Mouse (Mus musculus) limb, embryonic 14.5 days (tissue): Measurements from ENCODE around the gene Rasgef1c. TPM values are rescaled to one million over a fixed set of nuclear protein-coding genes. Genes with fewer than 3 reads are reported as not detected.

Experiments used
- ATAC-seq: fragments of 200-750 bp; cut with Nextera tagmentation; 2 replicates; pipeline ENCODE4 v1.8.0; 2017; ENCODE audit warnings: low read depth, moderate number of reproducible peaks, moderate TSS enrichment; ENCODE audit not compliant: low FRiP score
- DNase-seq: peaks from one replicate; pipeline ENCODE4 v3.0.0-alpha.2; 2015; ENCODE audit warnings: low spot score
- H3K27ac ChIP-seq: fragments of 300-500 bp; sonication (generic); replicated peaks from 2 replicates; pipeline ENCODE4 v1.5.1; 2014; ENCODE audit warnings: low read depth, mild to moderate bottlenecking, low read length, moderate library complexity, mixed read lengths
- H3K27me3 ChIP-seq: fragments of 300-500 bp; sonication (generic); 2 replicates; pipeline ENCODE4 v1.6.1; 2014; ENCODE audit warnings: low read length, mixed read lengths; ENCODE audit not compliant: control insufficient read depth, insufficient read depth
- H3K36me3 ChIP-seq: fragments of 300-500 bp; sonication (generic); 2 replicates; pipeline ENCODE4 v1.6.1; 2014; ENCODE audit warnings: mild to moderate bottlenecking, low read length, moderate library complexity, mixed read lengths; ENCODE audit not compliant: control insufficient read depth, insufficient read depth
- H3K4me1 ChIP-seq: fragments of 300-500 bp; sonication (generic); 2 replicates; pipeline ENCODE4 v1.6.1; 2014; ENCODE audit warnings: antibody characterized with exemption, low read length, mixed read lengths; ENCODE audit not compliant: control insufficient read depth, insufficient read depth
- H3K4me2 ChIP-seq: fragments of 300-500 bp; sonication (generic); replicated peaks from 2 replicates; pipeline ENCODE4 v1.6.1; 2014; ENCODE audit warnings: low read depth, mild to moderate bottlenecking, low read length, moderate library complexity; ENCODE audit not compliant: severe bottlenecking
- H3K4me3 ChIP-seq: fragments of 300-500 bp; sonication (generic); replicated peaks from 2 replicates; pipeline ENCODE4 v1.5.1; 2014; ENCODE audit warnings: low read length
- H3K9ac ChIP-seq: fragments of 300-500 bp; sonication (generic); 2 replicates; pipeline ENCODE4 v1.6.1; 2014; ENCODE audit warnings: mild to moderate bottlenecking, low read depth, low read length, moderate library complexity; ENCODE audit not compliant: severe bottlenecking
- H3K9me3 ChIP-seq: fragments of 300-500 bp; sonication (generic); 2 replicates; pipeline ENCODE4 v1.6.1; 2016; ENCODE audit warnings: low read length; ENCODE audit not compliant: control insufficient read depth
- POLR2A ChIP-seq: fragments of 200-500 bp; IDR thresholded peaks from 2 replicates; pipeline ENCODE4 v1.8.0; 2012; ENCODE audit warnings: inconsistent platforms, mild to moderate bottlenecking, moderate library complexity, borderline replicate concordance; ENCODE audit not compliant: insufficient read depth, insufficient read length; ENCODE audit errors: extremely low read depth
- WGBS: fragments of 180-500 bp; shearing (Covaris S2); extraction: QIAGEN DNeasy Blood & Tissue Kit; methylation state at CpG from one replicate; pipeline ENCODE4 v1.1.7; 2014; 5-methylcytosine and 5-hydroxymethylcytosine counted together
- polyA plus RNA-seq, 2 experiments: library from polyadenylated mRNA; depleted of rRNA in 1 of 2; stranded (reverse) in 1 of 2; unstranded in 1 of 2; fragments of >200 nt; fragmentation: Nextera tagmentation in 1 of 2; extraction: Ambion mirVana in 1 of 2; gene quantifications; 2 replicates each; pipeline versions ENCODE4 v1.2.1 to v1.2.3; 2012 to 2014

Rasgef1c gene
- polyA plus RNA-seq, 2 experiments, result 0.34 to 0.43 TPM

- H3K27me3 ChIP-seq, result no peaks in the 10 kb centered on the region
- no peak overlapping the region for H3K4me2 ChIP-seq
- no peak overlapping the region for H3K9ac ChIP-seq
- ATAC-seq, result no peak
- H3K4me1 ChIP-seq, result peaks cover 9% of the 10 kb centered on the region
- no peak for DNase-seq
- no peak overlapping the region for H3K27ac ChIP-seq
- no peak for TF ChIP-seq POLR2A
- WGBS, result 69% methylated on average over 10 of the region's 10 CpGs
- no peak overlapping the region for H3K4me3 ChIP-seq
- H3K36me3 ChIP-seq, result no peaks in the 10 kb centered on the region
- H3K9me3 ChIP-seq, result no peaks in the 10 kb centered on the region
Observed at GRCm38 (mm10) chr11:50007776-50008175, 106.1 kb downstream of the Rasgef1c start.

GRCm38 (mm10) chr11:50008231-50008630 is 106.6 kb downstream of the Rasgef1c start:
- DNase-seq (no peak), ATAC-seq (no peak)
- H3K27me3 ChIP-seq, result no peaks in the 10 kb centered on the region
- no peak overlapping the region for H3K9ac ChIP-seq
- no peak overlapping the region for H3K4me2 ChIP-seq
- H3K27ac ChIP-seq, result no peak overlapping the region
- WGBS, result 42% methylated on average over 5 of the region's 5 CpGs
- peaks cover 9% of the 10 kb centered on the region for H3K4me1 ChIP-seq
- H3K36me3 ChIP-seq, result no peaks in the 10 kb centered on the region
- no peak overlapping the region for H3K4me3 ChIP-seq
- no peaks in the 10 kb centered on the region for H3K9me3 ChIP-seq
- TF ChIP-seq POLR2A, result no peak

GRCm38 (mm10) chr11:50013016-50013415 is 111.4 kb downstream of the Rasgef1c start:
- 89% methylated on average over 4 of the region's 6 CpGs for WGBS
- DNase-seq (no peak), ATAC-seq (no peak)
- Histone ChIP-seq H3K9me3 (no peaks in the 10 kb centered on the region), H3K27ac (no peak overlapping the region), H3K4me1 (peaks cover 6% of the 10 kb centered on the region), H3K4me3 (no peak overlapping the region), H3K27me3 (no peaks in the 10 kb centered on the region), H3K9ac (no peak overlapping the region), H3K4me2 (no peak overlapping the region), H3K36me3 (no peaks in the 10 kb centered on the region)
- TF ChIP-seq POLR2A, result no peak

GRCm38 (mm10) chr11:50016503-50016902 is 114.9 kb downstream of the Rasgef1c start:
- H3K27ac ChIP-seq, result no peak overlapping the region
- no peak for TF ChIP-seq POLR2A
- no peak for ATAC-seq
- no peak overlapping the region for H3K4me3 ChIP-seq
- no peak overlapping the region for H3K4me2 ChIP-seq
- no peaks in the 10 kb centered on the region for H3K27me3 ChIP-seq
- H3K4me1 ChIP-seq, result no peaks in the 10 kb centered on the region
- DNase-seq, result no peak
- no peak overlapping the region for H3K9ac ChIP-seq
- no peaks in the 10 kb centered on the region for H3K36me3 ChIP-seq
- no peaks in the 10 kb centered on the region for H3K9me3 ChIP-seq
- 71% methylated on average over 5 of the region's 5 CpGs for WGBS

GRCm38 (mm10) chr11:50017511-50017910 is 115.9 kb downstream of the Rasgef1c start:
- no peaks in the 10 kb centered on the region for H3K4me1 ChIP-seq
- DNase-seq (no peak), ATAC-seq (no peak)
- H3K27ac ChIP-seq, result no peak overlapping the region
- H3K9me3 ChIP-seq, result no peaks in the 10 kb centered on the region
- H3K27me3 ChIP-seq, result no peaks in the 10 kb centered on the region
- no peak overlapping the region for H3K4me3 ChIP-seq
- no peaks in the 10 kb centered on the region for H3K36me3 ChIP-seq
- no peak overlapping the region for H3K9ac ChIP-seq
- H3K4me2 ChIP-seq, result no peak overlapping the region
- TF ChIP-seq POLR2A, result no peak
- WGBS, result 80% methylated on average over 7 of the region's 7 CpGs

- Histone ChIP-seq H3K36me3 (no peaks in the 10 kb centered on the region), H3K4me3 (no peak overlapping the region), H3K4me1 (no peaks in the 10 kb centered on the region), H3K4me2 (no peak overlapping the region), H3K27ac (no peak overlapping the region), H3K9ac (no peak overlapping the region), H3K9me3 (no peaks in the 10 kb centered on the region), H3K27me3 (no peaks in the 10 kb centered on the region)
- TF ChIP-seq POLR2A, result no peak
- ATAC-seq, result no peak
- no peak for DNase-seq
Observed at GRCm38 (mm10) chr11:50018848-50019247, 117.2 kb downstream of the Rasgef1c start.
